Mouse (Mus musculus): ENCODE measurements around the gene Pax3.

GRCm38 (mm10) chr1:78200191-78200590, 3.3 kb upstream of the Pax3 start:
- TF ChIP-seq CTCF (IDR thresholded peaks at IDR 0.05; ENCODE audit: control insufficient read depth, insufficient read depth, low read length) (no peak), POLR2A (IDR thresholded peaks at IDR 0.05; ENCODE audit: borderline replicate concordance, control insufficient read depth, low read depth, low read length) (no peak)

Measured in bone marrow, adult 2 months (tissue).